Mouse (Mus musculus) layer of hippocampus, adult 11-12 months (tissue): ENCODE results near the gene Prkd2.

Experiments
- DNase-seq: peaks from one replicate; pipeline ENCODE4 v3.0.0; 2022; ENCODE audit warnings: low spot score

Gene Prkd2

GRCm38 (mm10) chr7:16867488-16867887, 24.8 kb downstream of the Prkd2 start:
- no peak for DNase-seq

GRCm38 (mm10) chr7:16869497-16869896, 26.8 kb downstream of the Prkd2 start:
- peak; percentile 93 for DNase-seq

GRCm38 (mm10) chr7:16871600-16871999, 28.9 kb downstream of the Prkd2 start:
- no peak for DNase-seq

GRCm38 (mm10) chr7:16872478-16872877, 29.8 kb downstream of the Prkd2 start:
- no peak for DNase-seq

GRCm38 (mm10) chr7:16873392-16873791, 30.7 kb downstream of the Prkd2 start:
- DNase-seq, result no peak

- peak; percentile 83 for DNase-seq
Observed at GRCm38 (mm10) chr7:16874190-16874589, 31.5 kb downstream of the Prkd2 start.

- DNase-seq, result peak; percentile 100
Observed at GRCm38 (mm10) chr7:16874756-16875309, 32.1 kb downstream of the Prkd2 start.

- no peak for DNase-seq
Observed at GRCm38 (mm10) chr7:16875310-16875325, 32.4 kb downstream of the Prkd2 start, which contains the start of gene Dact3. Dact3 (plus strand) TSS chr7:16875317.

GRCm38 (mm10) chr7:16875326-16875725, 32.6 kb downstream of the Prkd2 start:
- DNase-seq, result no peak

GRCm38 (mm10) chr7:16876006-16876405, 33.3 kb downstream of the Prkd2 start:
- no peak for DNase-seq

- DNase-seq, result no peak
Observed at GRCm38 (mm10) chr7:16876608-16877007, 33.9 kb downstream of the Prkd2 start.

- no peak for DNase-seq
Observed at GRCm38 (mm10) chr7:16877717-16878116, 35.0 kb downstream of the Prkd2 start.

GRCm38 (mm10) chr7:16879796-16880547, 37.3 kb downstream of the Prkd2 start:
- no peak for DNase-seq

GRCm38 (mm10) chr7:16880615-16881014, 37.9 kb downstream of the Prkd2 start:
- DNase-seq, result no peak

GRCm38 (mm10) chr7:16883162-16883561, 40.5 kb downstream of the Prkd2 start:
- DNase-seq, result no peak

- no peak for DNase-seq
Observed at GRCm38 (mm10) chr7:16884334-16884733, 41.6 kb downstream of the Prkd2 start.

GRCm38 (mm10) chr7:16885271-16885776, 42.6 kb downstream of the Prkd2 start:
- DNase-seq, result no peak

- no peak for DNase-seq
Observed at GRCm38 (mm10) chr7:16885905-16886304, 43.2 kb downstream of the Prkd2 start.

GRCm38 (mm10) chr7:16890536-16890935, 47.8 kb downstream of the Prkd2 start:
- no peak for DNase-seq

- DNase-seq, result no peak
Observed at GRCm38 (mm10) chr7:16890944-16891343, 48.2 kb downstream of the Prkd2 start.

- DNase-seq, result peak; percentile 91
Observed at GRCm38 (mm10) chr7:16891641-16892351, 49.1 kb downstream of the Prkd2 start, which contains the start of gene Gng8. Gng8 (plus strand) TSS chr7:16891786.

- no peak for DNase-seq
Observed at GRCm38 (mm10) chr7:16892352-16892730, 49.6 kb downstream of the Prkd2 start.

- no peak for DNase-seq
Observed at GRCm38 (mm10) chr7:16893612-16894011, 50.9 kb downstream of the Prkd2 start.

- no peak for DNase-seq
Observed at GRCm38 (mm10) chr7:16894279-16894678, 51.6 kb downstream of the Prkd2 start.
